Mouse (Mus musculus) midbrain, embryonic 16.5 days (tissue): Measurements from ENCODE around the gene Ccdc171. TPM values are rescaled to one million over a fixed set of nuclear protein-coding genes. Genes with fewer than 3 reads are reported as not detected.
A peak's percentile ranks its signal among the peaks of the same experiment; 100 is the strongest.

ENCODE experiments used
- ATAC-seq: fragments of 200-750 bp; cut with Nextera tagmentation; 2 replicates; pipeline ENCODE4 v1.8.0; 2017; ENCODE audit warnings: moderate TSS enrichment
- H3K27ac ChIP-seq: fragments of 300-500 bp; sonication (generic); 2 replicates; pipeline ENCODE4 v1.5.1; 2014; ENCODE audit warnings: mild to moderate bottlenecking, low read length, mixed read lengths
- H3K27me3 ChIP-seq: fragments of 300-500 bp; sonication (generic); 2 replicates; pipeline ENCODE4 v1.6.1; 2014; ENCODE audit warnings: low read depth, low read length, mixed read lengths; ENCODE audit not compliant: control insufficient read depth, insufficient read depth
- H3K36me3 ChIP-seq: fragments of 300-500 bp; sonication (generic); 2 replicates; pipeline ENCODE4 v1.6.1; 2014; ENCODE audit warnings: mild to moderate bottlenecking, low read length, moderate library complexity, mixed read lengths; ENCODE audit not compliant: control insufficient read depth, insufficient read depth
- H3K4me1 ChIP-seq: fragments of 300-500 bp; sonication (generic); 2 replicates; pipeline ENCODE4 v1.6.1; 2014; ENCODE audit warnings: mild to moderate bottlenecking, low read length, mixed read lengths; ENCODE audit not compliant: control insufficient read depth, insufficient read depth
- H3K4me2 ChIP-seq: fragments of 300-500 bp; sonication (generic); 2 replicates; pipeline ENCODE4 v1.6.1; 2014; ENCODE audit warnings: mild to moderate bottlenecking, low read length, mixed read lengths
- H3K4me3 ChIP-seq: fragments of 300-500 bp; sonication (generic); 2 replicates; pipeline ENCODE4 v1.5.1; 2014; ENCODE audit warnings: low read depth, mild to moderate bottlenecking, low read length, moderate library complexity, mixed read lengths
- H3K9ac ChIP-seq: fragments of 300-500 bp; sonication (generic); 2 replicates; pipeline ENCODE4 v1.6.1; 2014; ENCODE audit warnings: low read depth, low read length, mixed read lengths
- H3K9me3 ChIP-seq: fragments of 300-500 bp; sonication (generic); replicated peaks from 2 replicates; pipeline ENCODE4 v1.6.1; 2014; ENCODE audit warnings: mild to moderate bottlenecking, low read length, mixed read lengths; ENCODE audit not compliant: control insufficient read depth, poor library complexity, severe bottlenecking
- WGBS: fragments of 180-500 bp; shearing (Covaris S2); extraction: QIAGEN DNeasy Blood & Tissue Kit; methylation state at CpG from one replicate; pipeline ENCODE4 v1.1.7; 2014; 5-methylcytosine and 5-hydroxymethylcytosine counted together
- polyA plus RNA-seq: library from polyadenylated mRNA; unstranded; fragments of >200 nt; fragmentation: Nextera tagmentation; extraction: Ambion mirVana; gene quantifications from 2 replicates; pipeline ENCODE4 v1.2.1, GENCODE M21; 2015

Gene Ccdc171
- polyA plus RNA-seq, 1 experiment from 2014 or later: 3.5 TPM

DNA sequence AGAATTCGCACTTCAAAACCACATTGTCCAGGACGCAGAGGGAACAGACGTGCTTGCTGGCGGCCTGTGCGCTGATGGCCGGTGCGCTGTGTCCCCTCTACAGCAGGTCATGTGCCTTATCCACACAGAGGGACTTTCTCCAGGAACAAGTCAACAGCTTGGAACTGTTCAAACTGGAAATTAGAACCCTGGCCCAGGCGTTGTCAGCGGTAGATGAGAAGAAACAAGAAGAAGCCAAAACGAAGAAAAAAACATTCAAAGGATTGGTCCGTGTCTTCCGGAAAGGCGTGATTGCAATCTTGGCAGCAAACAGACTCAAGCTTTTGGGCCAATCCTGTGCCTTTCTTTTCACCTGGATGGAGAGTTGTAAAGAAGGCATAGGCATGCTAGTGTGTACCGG, 155.7 kb downstream of the Ccdc171 start:
- Histone ChIP-seq H3K9me3 (no peaks in the 10 kb centered on the region), H3K36me3 (no peaks in the 10 kb centered on the region), H3K4me2 (no peak overlapping the region), H3K9ac (no peak overlapping the region), H3K27me3 (no peaks in the 10 kb centered on the region), H3K27ac (no peak overlapping the region), H3K4me1 (no peaks in the 10 kb centered on the region), H3K4me3 (no peak overlapping the region)
- no peak for ATAC-seq
- 96% methylated on average over 14 of the region's 14 CpGs for WGBS

DNA sequence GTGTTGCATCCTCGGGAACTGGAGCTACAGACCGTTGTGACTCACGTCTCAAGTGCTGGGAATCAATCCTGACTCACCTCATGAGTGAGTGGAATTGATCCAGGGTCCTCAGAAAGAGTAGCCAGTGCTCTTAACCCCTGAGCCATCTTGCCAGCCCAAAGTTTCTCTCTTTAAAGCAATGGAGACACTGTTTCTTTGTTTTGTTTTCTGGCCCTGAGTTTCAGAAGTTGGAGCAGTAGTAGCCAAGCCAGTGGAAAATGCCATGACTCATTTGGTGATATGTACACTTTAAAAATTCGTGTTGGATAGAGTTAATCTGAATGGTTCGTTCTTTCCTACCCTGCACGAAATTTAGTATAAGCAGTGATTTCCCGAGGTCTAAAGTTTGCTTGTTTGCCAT, 157.5 kb downstream of the Ccdc171 start:
- H3K4me1 ChIP-seq: no peaks in the 10 kb centered on the region
- no peak overlapping the region for H3K4me2 ChIP-seq
- H3K9ac ChIP-seq: no peak overlapping the region
- WGBS: 92% methylated on average over 7 of the region's 7 CpGs
- no peaks in the 10 kb centered on the region for H3K9me3 ChIP-seq
- no peak overlapping the region for H3K4me3 ChIP-seq
- H3K27ac ChIP-seq: no peak overlapping the region
- ATAC-seq: no peak
- H3K27me3 ChIP-seq: no peaks in the 10 kb centered on the region
- H3K36me3 ChIP-seq: no peaks in the 10 kb centered on the region

GRCm38 (mm10) chr4:83700190-83700589, 174.8 kb downstream of the Ccdc171 start:
- no peaks in the 10 kb centered on the region for H3K9me3 ChIP-seq
- no peaks in the 10 kb centered on the region for H3K27me3 ChIP-seq
- H3K4me1 ChIP-seq: no peaks in the 10 kb centered on the region
- H3K4me2 ChIP-seq: no peak overlapping the region
- H3K36me3 ChIP-seq: no peaks in the 10 kb centered on the region
- WGBS: 79% methylated on average over 3 of the region's 3 CpGs
- H3K27ac ChIP-seq: no peak overlapping the region
- no peak overlapping the region for H3K4me3 ChIP-seq
- no peak for ATAC-seq
- H3K9ac ChIP-seq: no peak overlapping the region

GRCm38 (mm10) chr4:83716996-83717395, 191.7 kb downstream of the Ccdc171 start:
- Histone ChIP-seq H3K36me3 (no peaks in the 10 kb centered on the region), H3K4me1 (no peaks in the 10 kb centered on the region; the same call in 1 of the 2 replicates), H3K9ac (no peak overlapping the region), H3K9me3 (no peaks in the 10 kb centered on the region), H3K27ac (no peak overlapping the region), H3K4me2 (no peak overlapping the region), H3K27me3 (no peaks in the 10 kb centered on the region), H3K4me3 (no peak overlapping the region)
- 91% methylated on average over 1 of the region's 1 CpGs for WGBS
- ATAC-seq: no peak

GRCm38 (mm10) chr4:83719816-83720215, 194.5 kb downstream of the Ccdc171 start:
- WGBS: 33% methylated on average over 11 of the region's 11 CpGs
- Histone ChIP-seq H3K4me1 (no peaks in the 10 kb centered on the region; the same call in 1 of the 2 replicates), H3K27ac (no peak overlapping the region), H3K9me3 (no peaks in the 10 kb centered on the region), H3K9ac (no peak overlapping the region), H3K36me3 (no peaks in the 10 kb centered on the region), H3K4me3 (no peak overlapping the region), H3K27me3 (no peaks in the 10 kb centered on the region), H3K4me2 (no peak overlapping the region)
- ATAC-seq: no peak

DNA sequence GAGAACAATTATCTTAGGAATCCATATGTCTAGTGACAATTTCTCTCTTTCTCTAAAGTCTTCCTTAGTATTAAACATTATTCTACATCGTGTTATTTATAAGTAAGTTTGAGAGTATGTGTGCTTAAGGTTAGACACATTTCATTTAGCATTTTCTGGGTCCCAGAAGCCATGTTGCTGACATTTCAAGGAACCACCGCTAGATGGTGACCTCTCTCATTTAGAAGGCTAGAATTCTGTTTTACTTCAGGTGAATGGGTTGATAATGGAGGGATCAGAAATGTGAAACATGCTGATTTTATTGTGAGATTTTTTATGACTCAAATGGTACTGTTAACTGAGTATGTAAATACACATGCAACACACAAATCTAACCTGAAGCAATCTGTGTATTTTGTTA, 199.8 kb downstream of the Ccdc171 start:
- no peaks in the 10 kb centered on the region for H3K4me1 ChIP-seq
- H3K36me3 ChIP-seq: no peaks in the 10 kb centered on the region
- H3K4me2 ChIP-seq: no peak overlapping the region
- no peaks in the 10 kb centered on the region for H3K9me3 ChIP-seq
- WGBS: 11% methylated on average over 2 of the region's 2 CpGs
- H3K9ac ChIP-seq: no peak overlapping the region
- ATAC-seq: no peak
- no peak overlapping the region for H3K27ac ChIP-seq
- no peaks in the 10 kb centered on the region for H3K27me3 ChIP-seq
- H3K4me3 ChIP-seq: no peak overlapping the region

- no peak for ATAC-seq
- WGBS: 66% methylated on average over 9 of the region's 9 CpGs
- H3K4me3 ChIP-seq: no peak overlapping the region
These were observed 214.0 kb downstream of the Ccdc171 start for GRCm38 (mm10) chr4:83739137-83739890.

GRCm38 (mm10) chr4:83739891-83740277, 214.5 kb downstream of the Ccdc171 start:
- Histone ChIP-seq H3K36me3 (no peaks in the 10 kb centered on the region), H3K4me2 (no peak overlapping the region), H3K4me1 (peaks cover 6% of the 10 kb centered on the region), H3K4me3 (no peak overlapping the region), H3K27ac (no peak overlapping the region), H3K9ac (no peak overlapping the region), H3K27me3 (no peaks in the 10 kb centered on the region), H3K9me3 (no peaks in the 10 kb centered on the region)
- no peak for ATAC-seq
- WGBS: 75% methylated on average over 4 of the region's 4 CpGs

More at GRCm38 (mm10) chr4:83739137-83739890, 214.0 kb downstream of the Ccdc171 start:
- Histone ChIP-seq H3K4me2 (no peak overlapping the region), H3K9ac (no peak overlapping the region), H3K27me3 (no peaks in the 10 kb centered on the region), H3K36me3 (no peaks in the 10 kb centered on the region), H3K27ac (no peak overlapping the region), H3K9me3 (no peaks in the 10 kb centered on the region), H3K4me1 (peaks cover 6% of the 10 kb centered on the region)

DNA sequence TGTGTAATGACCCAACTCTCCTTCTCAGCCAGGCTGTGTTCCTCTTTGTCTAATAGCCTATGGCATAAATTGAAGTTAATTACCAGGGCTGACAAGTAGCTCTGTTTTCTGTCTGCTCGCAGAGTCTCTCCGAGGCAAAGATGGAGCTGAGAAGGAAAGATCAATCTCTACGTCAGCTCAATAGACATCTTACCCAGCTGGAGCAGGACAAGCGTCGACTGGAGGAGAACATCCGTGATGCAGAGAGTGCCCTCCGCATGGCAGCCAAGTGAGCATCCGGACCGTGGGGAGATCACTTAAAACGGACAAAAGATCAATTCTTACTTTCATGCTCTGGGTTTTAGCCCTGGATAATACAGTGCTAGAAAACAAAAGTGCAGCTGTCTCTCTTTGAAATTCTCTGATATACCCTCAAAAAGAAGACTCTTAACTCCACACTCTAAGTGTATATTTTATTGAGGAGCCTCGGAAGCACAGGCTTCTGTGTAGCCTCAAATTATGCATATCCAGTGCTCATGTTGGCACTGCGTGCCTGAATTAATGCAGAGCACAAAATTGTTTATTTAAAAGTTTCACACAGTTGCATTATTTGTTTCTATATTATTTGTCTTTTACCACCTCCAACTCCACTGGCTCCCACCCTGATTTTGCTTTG, 217.6 kb downstream of the Ccdc171 start:
- Histone ChIP-seq H3K36me3 (no peaks in the 10 kb centered on the region), H3K4me3 (peak overlapping the region; percentile 19), H3K4me2 (peak overlapping the region; percentile 52), H3K27me3 (no peaks in the 10 kb centered on the region), H3K9ac (peak overlapping the region; percentile 22; the same call in 1 of the 2 replicates), H3K4me1 (peaks cover 6% of the 10 kb centered on the region), H3K9me3 (no peaks in the 10 kb centered on the region), H3K27ac (peak overlapping the region; percentile 11; the same call in 1 of the 2 replicates)
- WGBS: 18% methylated on average over 12 of the region's 12 CpGs
- ATAC-seq: peak; percentile 70; the same call in 1 of the 2 replicates
